Mouse (Mus musculus): Measurements from ENCODE around the gene Cd200r1. TPM values are rescaled to one million over a fixed set of nuclear protein-coding genes. Genes with fewer than 3 reads are reported as not detected.

Gene Cd200r1
- 2.8 TPM in 2 replicates for total RNA-seq (2014; fragmentation: Nextera tagmentation)
- 6.4 TPM in 2 replicates for total RNA-seq (2017)
- polyA plus RNA-seq (2012), result 0.06 and 0.12 TPM in 2 replicates

DNA sequence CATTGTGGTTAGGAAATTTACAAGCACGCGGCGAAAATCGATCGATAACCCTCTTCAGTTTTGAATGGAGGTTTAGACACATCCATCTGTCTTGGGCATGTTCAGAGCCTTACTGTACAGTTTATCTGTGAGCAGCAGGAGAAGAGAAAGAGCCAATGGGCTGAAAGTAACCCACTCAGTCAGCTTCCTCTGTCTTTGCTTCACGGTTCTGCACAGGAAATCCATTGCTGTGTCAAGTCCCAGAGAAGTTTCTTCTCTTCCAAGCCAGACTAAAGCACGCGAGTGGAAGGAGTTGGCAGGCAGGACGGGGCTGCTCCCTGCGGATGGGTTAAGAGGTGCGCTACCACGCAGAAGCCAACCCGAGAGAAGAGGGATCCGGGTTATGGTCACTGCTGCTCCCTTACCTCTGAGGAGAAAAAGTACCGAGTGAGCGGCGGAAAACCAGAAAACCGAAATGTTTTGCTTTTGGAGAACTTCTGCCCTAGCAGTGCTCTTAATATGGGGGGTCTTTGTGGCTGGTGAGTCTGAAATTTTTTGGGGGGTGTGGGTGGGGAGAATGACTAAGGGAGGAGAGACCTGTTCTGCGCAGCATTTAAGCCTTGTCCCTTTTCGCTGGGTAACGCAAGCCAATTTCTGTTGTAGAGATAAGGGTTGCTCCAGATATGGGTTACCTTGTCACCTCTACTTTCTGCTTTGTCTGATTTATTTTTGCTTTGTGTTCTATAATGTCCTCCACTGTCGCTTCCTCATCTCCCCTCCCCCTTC lies at the start of gene Cd200r1:
TSS of gene Cd200r1 (plus strand) at position 182 of the 765 bp plus-strand sequence.
- TF ChIP-seq GATA2 (IDR thresholded peaks at IDR 0.05; ENCODE audit: borderline replicate concordance, low read depth, low read length), result no peak
- H3K4me3 ChIP-seq (ENCODE audit: low read depth, low read length), result no peak within 1 kb of the TSS
- H3K9me3 ChIP-seq (replicated peaks), result no peaks in the 10 kb centered on the region
- no peak for DNase-seq (ENCODE audit: low spot score)
- peaks cover 16% of the 10 kb centered on the region for H3K4me1 ChIP-seq (ENCODE audit: insufficient read depth, low read depth, low read length)
- H3K36me3 ChIP-seq (replicated peaks), result no peaks in the 10 kb centered on the region
- peaks cover 5% of the 10 kb centered on the region; the same call in 1 of the 2 replicates for H3K27me3 ChIP-seq (ENCODE audit: insufficient read depth, low read length)
- no peak for ATAC-seq (ENCODE audit: extremely low read depth, insufficient number of reproducible peaks, low FRiP score, poor library complexity, severe bottlenecking)

GRCm38 (mm10) chr16:44716305-44717140 lies 49.0 kb upstream of the Cd200r1 start:
- Histone ChIP-seq H3K4me1 (ENCODE audit: insufficient read depth, low read depth, low read length) (no peaks in the 10 kb centered on the region), H3K4me3 (ENCODE audit: low read depth, low read length) (no peak overlapping the region), H3K27me3 (ENCODE audit: insufficient read depth, low read length) (no peaks in the 10 kb centered on the region), H3K9me3 (replicated peaks) (no peaks in the 10 kb centered on the region), H3K36me3 (replicated peaks) (peaks cover 23% of the 10 kb centered on the region)
- DNase-seq (ENCODE audit: low spot score) (no peak), ATAC-seq (ENCODE audit: extremely low read depth, insufficient number of reproducible peaks, low FRiP score, poor library complexity, severe bottlenecking) (peak; percentile 54)
- TF ChIP-seq GATA2 (IDR thresholded peaks at IDR 0.05; ENCODE audit: borderline replicate concordance, low read depth, low read length), result no peak
- TF ChIP-seq POLR2AphosphoS5 (IDR thresholded peaks at IDR 0.05; ENCODE audit: insufficient replicate concordance, low read depth, low read length), result no peak
- no peak for TF ChIP-seq TAL1 (conservative IDR thresholded peaks at IDR 0.05; ENCODE audit: low read depth, low read length)
- TF ChIP-seq CTCF (IDR thresholded peaks at IDR 0.05; ENCODE audit: low read depth, low read length), result no peak
- TF ChIP-seq GATA1 (IDR thresholded peaks at IDR 0.05; ENCODE audit: borderline replicate concordance, low read length), result no peak

- Histone ChIP-seq H3K4me3 (ENCODE audit: low read depth, low read length) (no peak overlapping the region), H3K4me1 (ENCODE audit: insufficient read depth, low read depth, low read length) (0 out of 2 replicates have a peak, but pooled peaks cover under 1% of the 10 kb centered on the region), H3K27me3 (ENCODE audit: insufficient read depth, low read length) (no peaks in the 10 kb centered on the region), H3K36me3 (replicated peaks) (peaks cover 23% of the 10 kb centered on the region), H3K9me3 (replicated peaks) (no peaks in the 10 kb centered on the region)
- TF ChIP-seq POLR2AphosphoS5 (IDR thresholded peaks at IDR 0.05; ENCODE audit: insufficient replicate concordance, low read depth, low read length) (no peak), CTCF (IDR thresholded peaks at IDR 0.05; ENCODE audit: low read depth, low read length) (no peak), GATA1 (IDR thresholded peaks at IDR 0.05; ENCODE audit: borderline replicate concordance, low read length) (no peak), GATA2 (IDR thresholded peaks at IDR 0.05; ENCODE audit: borderline replicate concordance, low read depth, low read length) (no peak), TAL1 (conservative IDR thresholded peaks at IDR 0.05; ENCODE audit: low read depth, low read length) (no peak)
- ATAC-seq (ENCODE audit: extremely low read depth, insufficient number of reproducible peaks, low FRiP score, poor library complexity, severe bottlenecking) (no peak), DNase-seq (ENCODE audit: low spot score) (no peak)
Observed at GRCm38 (mm10) chr16:44717141-44717634, 48.3 kb upstream of the Cd200r1 start.

GRCm38 (mm10) chr16:44717838-44718237 lies 47.7 kb upstream of the Cd200r1 start:
- TF ChIP-seq CTCF (IDR thresholded peaks at IDR 0.05; ENCODE audit: low read depth, low read length) (no peak), TAL1 (conservative IDR thresholded peaks at IDR 0.05; ENCODE audit: low read depth, low read length) (no peak), GATA1 (IDR thresholded peaks at IDR 0.05; ENCODE audit: borderline replicate concordance, low read length) (no peak), POLR2AphosphoS5 (IDR thresholded peaks at IDR 0.05; ENCODE audit: insufficient replicate concordance, low read depth, low read length) (no peak), GATA2 (IDR thresholded peaks at IDR 0.05; ENCODE audit: borderline replicate concordance, low read depth, low read length) (no peak)
- H3K27me3 ChIP-seq (ENCODE audit: insufficient read depth, low read length), result no peaks in the 10 kb centered on the region
- peaks cover 24% of the 10 kb centered on the region for H3K36me3 ChIP-seq (replicated peaks)
- no peak overlapping the region for H3K4me3 ChIP-seq (ENCODE audit: low read depth, low read length)
- peaks cover 7% of the 10 kb centered on the region for H3K4me1 ChIP-seq (ENCODE audit: insufficient read depth, low read depth, low read length)
- DNase-seq (ENCODE audit: low spot score) (no peak), ATAC-seq (ENCODE audit: extremely low read depth, insufficient number of reproducible peaks, low FRiP score, poor library complexity, severe bottlenecking) (no peak)
- no peaks in the 10 kb centered on the region for H3K9me3 ChIP-seq (replicated peaks)

DNA sequence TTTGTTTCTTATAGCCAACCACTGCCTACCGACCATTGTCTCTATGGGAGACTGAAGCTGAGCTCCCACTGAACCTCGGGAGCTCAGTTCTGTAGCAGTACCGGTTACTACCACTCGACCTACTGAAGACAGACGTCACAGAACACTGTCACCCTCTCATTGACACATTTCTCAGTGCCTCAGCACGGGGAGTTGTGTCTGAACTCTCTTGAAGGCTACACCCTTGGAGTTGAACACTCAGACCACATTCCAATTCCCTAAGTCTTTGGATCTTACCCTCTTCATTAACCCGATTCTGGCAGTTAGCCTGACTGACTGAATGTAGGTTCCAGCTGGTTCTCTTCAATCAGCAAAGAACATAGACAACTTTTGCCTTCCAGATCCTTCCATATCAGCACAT lies 46.2 kb upstream of the Cd200r1 start:
- DNase-seq (ENCODE audit: low spot score) (no peak), ATAC-seq (ENCODE audit: extremely low read depth, insufficient number of reproducible peaks, low FRiP score, poor library complexity, severe bottlenecking) (no peak)
- peaks cover 25% of the 10 kb centered on the region for H3K36me3 ChIP-seq (replicated peaks)
- H3K4me3 ChIP-seq (ENCODE audit: low read depth, low read length), result no peak overlapping the region
- peaks cover 15% of the 10 kb centered on the region for H3K4me1 ChIP-seq (ENCODE audit: insufficient read depth, low read depth, low read length)
- no peaks in the 10 kb centered on the region for H3K9me3 ChIP-seq (replicated peaks)
- no peak for TF ChIP-seq GATA1 (IDR thresholded peaks at IDR 0.05; ENCODE audit: borderline replicate concordance, low read length)
- TF ChIP-seq POLR2AphosphoS5 (IDR thresholded peaks at IDR 0.05; ENCODE audit: insufficient replicate concordance, low read depth, low read length), result no peak
- no peak for TF ChIP-seq CTCF (IDR thresholded peaks at IDR 0.05; ENCODE audit: low read depth, low read length)
- no peak for TF ChIP-seq GATA2 (IDR thresholded peaks at IDR 0.05; ENCODE audit: borderline replicate concordance, low read depth, low read length)
- no peak for TF ChIP-seq TAL1 (conservative IDR thresholded peaks at IDR 0.05; ENCODE audit: low read depth, low read length)
- H3K27me3 ChIP-seq (ENCODE audit: insufficient read depth, low read length), result no peaks in the 10 kb centered on the region

- no peaks in the 10 kb centered on the region for H3K9me3 ChIP-seq (replicated peaks)
- no peak for ATAC-seq (ENCODE audit: extremely low read depth, insufficient number of reproducible peaks, low FRiP score, poor library complexity, severe bottlenecking)
- no peaks in the 10 kb centered on the region for H3K27me3 ChIP-seq (ENCODE audit: insufficient read depth, low read length)
- no peak overlapping the region for H3K4me3 ChIP-seq (ENCODE audit: low read depth, low read length)
- TF ChIP-seq CTCF (IDR thresholded peaks at IDR 0.05; ENCODE audit: low read depth, low read length) (peak; percentile 83), GATA1 (IDR thresholded peaks at IDR 0.05; ENCODE audit: borderline replicate concordance, low read length) (no peak)
- peaks cover 25% of the 10 kb centered on the region for H3K36me3 ChIP-seq (replicated peaks)
- DNase-seq (ENCODE audit: low spot score), result no peak
- peaks cover 18% of the 10 kb centered on the region for H3K4me1 ChIP-seq (ENCODE audit: insufficient read depth, low read depth, low read length)
Observed at GRCm38 (mm10) chr16:44720518-44720917, 45.0 kb upstream of the Cd200r1 start.

Data from G1E (cell line).